Mouse (Mus musculus) brain, adult 2 months (tissue): ENCODE data around the gene Crybg2.

Experiments used
- DNase-seq: peaks from one replicate; pipeline ENCODE4 v3.0.0; 2011; ENCODE audit warnings: low read depth, low spot score

The Crybg2 gene

GRCm38 (mm10) chr4:134060135-134060865 is at the start of gene Crybg2:
TSS of gene Crybg2 (plus strand) at chr4:134060815.
- no peak for DNase-seq

GRCm38 (mm10) chr4:134011450-134012414 is 48.9 kb upstream of the Crybg2 start:
- no peak for DNase-seq

- no peak for DNase-seq
Observed at GRCm38 (mm10) chr4:134012858-134013528, 47.6 kb upstream of the Crybg2 start.

- DNase-seq, result no peak
Observed at GRCm38 (mm10) chr4:134016208-134016607, 44.4 kb upstream of the Crybg2 start.

- DNase-seq, result no peak
Observed at GRCm38 (mm10) chr4:134016767-134017166, 43.8 kb upstream of the Crybg2 start.

GRCm38 (mm10) chr4:134017201-134017865 is 43.3 kb upstream of the Crybg2 start:
- no peak for DNase-seq

- no peak for DNase-seq
Observed at GRCm38 (mm10) chr4:134018038-134018778, 42.4 kb upstream of the Crybg2 start.

GRCm38 (mm10) chr4:134018779-134019145 is 41.9 kb upstream of the Crybg2 start, which contains the start of gene Lin28a:
TSS of gene Lin28a (minus strand) at chr4:134018841.
- DNase-seq, result no peak

GRCm38 (mm10) chr4:134019210-134019609 is 41.4 kb upstream of the Crybg2 start:
- DNase-seq, result no peak

- DNase-seq, result peak; percentile 75
Observed at GRCm38 (mm10) chr4:134019641-134020351, 40.8 kb upstream of the Crybg2 start.

- DNase-seq, result peak; percentile 20
Observed at GRCm38 (mm10) chr4:134020621-134021020, 40.0 kb upstream of the Crybg2 start.

GRCm38 (mm10) chr4:134025802-134026201 is 34.8 kb upstream of the Crybg2 start:
- no peak for DNase-seq

GRCm38 (mm10) chr4:134035953-134036352 is 24.7 kb upstream of the Crybg2 start:
- DNase-seq, result peak; percentile 89

- DNase-seq, result peak; percentile 35
Observed at GRCm38 (mm10) chr4:134041317-134042123, 19.1 kb upstream of the Crybg2 start.

GRCm38 (mm10) chr4:134043041-134043440 is 17.6 kb upstream of the Crybg2 start:
- DNase-seq, result no peak

GRCm38 (mm10) chr4:134047648-134048047 is 13.0 kb upstream of the Crybg2 start:
- no peak for DNase-seq

- no peak for DNase-seq
Observed at GRCm38 (mm10) chr4:134051912-134052311, 8.7 kb upstream of the Crybg2 start.

GRCm38 (mm10) chr4:134052560-134052959 is 8.1 kb upstream of the Crybg2 start:
- DNase-seq, result peak; percentile 83

GRCm38 (mm10) chr4:134053538-134053937 is 7.1 kb upstream of the Crybg2 start, which contains the start of gene Zfp683:
TSS of gene Zfp683 (plus strand) at chr4:134053838.
- DNase-seq, result no peak
